Mouse (Mus musculus) forebrain, embryonic 11.5 days (tissue): ENCODE results near the gene Sh3tc1. TPM values are rescaled to one million over a fixed set of nuclear protein-coding genes. Genes with fewer than 3 reads are reported as not detected.

Experiments used
- ATAC-seq: fragments of 200-750 bp; cut with Nextera tagmentation; replicated peaks from 2 replicates; pipeline ENCODE4 v1.8.0; 2017; ENCODE audit warnings: moderate TSS enrichment; ENCODE audit not compliant: low FRiP score
- DNase-seq: peaks from one replicate; pipeline ENCODE4 v3.0.0-alpha.2; 2017; ENCODE audit warnings: low spot score
- H3K27ac ChIP-seq: fragments of 300-500 bp; sonication (generic); 2 replicates; pipeline ENCODE4 v1.5.1; 2014; ENCODE audit warnings: low read depth, low read length
- H3K27me3 ChIP-seq: fragments of 300-500 bp; sonication (generic); 2 replicates; pipeline ENCODE4 v1.6.1; 2014; ENCODE audit warnings: mild to moderate bottlenecking, low read length, mixed read lengths; ENCODE audit not compliant: control insufficient read depth, insufficient read depth
- H3K36me3 ChIP-seq: fragments of 300-500 bp; sonication (generic); 2 replicates; pipeline ENCODE4 v1.6.1; 2014; ENCODE audit warnings: mild to moderate bottlenecking, low read length, moderate library complexity, mixed read lengths; ENCODE audit not compliant: control insufficient read depth, insufficient read depth
- H3K4me1 ChIP-seq: fragments of 300-500 bp; sonication (generic); replicated peaks from 2 replicates; pipeline ENCODE4 v1.6.1; 2014; ENCODE audit warnings: low read length, mixed read lengths; ENCODE audit not compliant: control insufficient read depth, insufficient read depth
- H3K4me2 ChIP-seq: fragments of 300-500 bp; sonication (generic); 2 replicates; pipeline ENCODE4 v1.6.1; 2014; ENCODE audit warnings: low read depth, mild to moderate bottlenecking, low read length, moderate library complexity, mixed read lengths; ENCODE audit not compliant: severe bottlenecking
- H3K4me3 ChIP-seq: fragments of 300-500 bp; sonication (generic); 2 replicates; pipeline ENCODE4 v1.5.1; 2014; ENCODE audit warnings: low read depth, low read length
- H3K9ac ChIP-seq: fragments of 300-500 bp; sonication (generic); 2 replicates; pipeline ENCODE4 v1.6.1; 2014; ENCODE audit warnings: low read length
- H3K9me3 ChIP-seq: fragments of 300-500 bp; sonication (generic); 2 replicates; pipeline ENCODE4 v1.6.1; 2016; ENCODE audit warnings: low read length, mixed read lengths; ENCODE audit not compliant: control insufficient read depth
- WGBS: fragments of 180-500 bp; shearing (Covaris S2); extraction: QIAGEN DNeasy Blood & Tissue Kit; methylation state at CpG from one replicate; pipeline ENCODE4 v1.1.7; 2014; 5-methylcytosine and 5-hydroxymethylcytosine counted together
- polyA plus RNA-seq: library from polyadenylated mRNA; unstranded; fragments of >200 nt; fragmentation: Nextera tagmentation; extraction: Ambion mirVana; gene quantifications from 2 replicates; pipeline ENCODE4 v1.2.1, GENCODE M21; 2014

The Sh3tc1 gene
- polyA plus RNA-seq, 1 experiment from 2014 or later = 3.4 TPM

DNA sequence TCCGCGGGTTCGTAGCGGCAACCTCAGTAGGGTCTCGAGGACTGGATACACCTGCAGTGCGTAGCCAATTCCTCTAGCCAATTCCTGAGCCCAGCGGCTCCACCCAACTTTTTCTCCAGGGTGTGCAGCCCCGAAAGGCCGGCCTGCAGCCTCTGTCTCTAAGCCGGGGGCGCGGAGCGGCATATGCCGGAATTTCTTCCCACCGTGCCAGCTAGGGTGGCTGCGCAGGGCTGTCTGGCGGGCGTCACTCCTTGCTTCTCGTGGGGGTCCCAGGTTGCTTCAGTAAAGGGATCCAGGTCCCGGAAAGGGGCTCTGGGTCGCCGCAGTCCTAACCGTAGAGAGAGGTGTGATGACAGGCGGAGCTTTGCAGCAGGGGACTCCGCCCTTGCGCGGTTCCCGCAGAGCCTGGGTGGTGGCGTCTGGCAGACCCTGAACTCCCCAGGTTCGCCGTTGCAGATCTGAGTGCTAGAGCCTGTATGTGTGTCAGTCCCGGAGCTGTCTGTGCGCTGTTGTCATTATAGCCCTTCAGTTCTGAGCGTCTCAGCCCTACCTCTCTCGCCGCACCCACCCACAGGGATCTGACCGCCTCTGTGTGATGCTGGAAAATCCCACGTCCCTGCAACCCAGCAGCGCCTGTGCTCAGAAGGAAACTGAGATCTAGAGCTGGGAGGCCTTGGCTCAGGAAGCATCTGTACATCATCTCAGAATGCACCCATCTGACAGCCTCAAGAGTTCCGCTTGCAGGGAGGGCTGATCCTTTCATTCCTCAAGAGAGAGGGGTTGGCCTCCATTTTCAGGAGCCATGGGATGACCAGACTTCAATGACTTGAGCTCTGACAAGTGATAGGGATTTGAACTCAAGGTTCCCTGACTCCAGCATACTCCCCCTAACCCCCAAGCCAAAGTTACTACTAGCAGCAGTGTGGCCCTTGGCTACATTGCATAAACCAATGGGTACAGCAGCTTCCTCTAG, 18.6 kb upstream of the Sh3tc1 start:
- Histone ChIP-seq H3K9ac (peak overlapping the region; percentile 40), H3K4me3 (peak overlapping the region; percentile 48), H3K4me2 (peak overlapping the region; percentile 99), H3K4me1 (peaks cover 6% of the 10 kb centered on the region), H3K27me3 (peaks cover 24% of the 10 kb centered on the region), H3K9me3 (no peaks in the 10 kb centered on the region), H3K36me3 (no peaks in the 10 kb centered on the region), H3K27ac (no peak overlapping the region)
- peak; percentile 63 for DNase-seq
- ATAC-seq = peak; percentile 36
- 2% methylated on average over 40 of the region's 40 CpGs for WGBS

DNA sequence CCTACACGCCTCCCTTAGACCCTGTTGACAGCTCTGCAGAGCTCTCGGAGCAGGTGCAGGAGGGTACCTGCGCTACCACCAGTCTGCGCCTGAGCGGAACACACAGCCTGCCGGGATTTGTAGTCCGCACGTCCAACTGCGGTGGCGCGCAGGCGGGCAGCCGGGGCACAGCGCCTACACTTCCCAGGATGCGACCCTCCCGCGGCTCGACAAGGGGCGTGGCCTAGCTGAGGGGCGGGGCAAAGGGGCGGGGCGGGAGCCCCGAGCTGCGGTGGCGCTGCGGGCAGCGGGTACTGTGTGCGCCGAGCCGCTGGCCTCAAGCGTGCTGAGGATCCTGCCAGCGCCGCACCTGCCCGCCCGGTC, 17.8 kb upstream of the Sh3tc1 start, which contains the start of gene Ablim2:
Ablim2 (plus strand) TSS at position 242 of the 363 bp plus-strand sequence.
- Histone ChIP-seq H3K9me3 (no peaks in the 10 kb centered on the region), H3K4me2 (peak within 1 kb of the TSS; percentile 99), H3K27ac (no peak within 1 kb of the TSS), H3K4me3 (peak within 1 kb of the TSS; percentile 48), H3K9ac (peak within 1 kb of the TSS; percentile 48), H3K4me1 (peaks cover 6% of the 10 kb centered on the region), H3K27me3 (peaks cover 24% of the 10 kb centered on the region), H3K36me3 (no peaks in the 10 kb centered on the region)
- peak; percentile 98 for DNase-seq
- ATAC-seq = peak; percentile 95
- under 1% methylated on average over 35 of the region's 35 CpGs for WGBS

DNA sequence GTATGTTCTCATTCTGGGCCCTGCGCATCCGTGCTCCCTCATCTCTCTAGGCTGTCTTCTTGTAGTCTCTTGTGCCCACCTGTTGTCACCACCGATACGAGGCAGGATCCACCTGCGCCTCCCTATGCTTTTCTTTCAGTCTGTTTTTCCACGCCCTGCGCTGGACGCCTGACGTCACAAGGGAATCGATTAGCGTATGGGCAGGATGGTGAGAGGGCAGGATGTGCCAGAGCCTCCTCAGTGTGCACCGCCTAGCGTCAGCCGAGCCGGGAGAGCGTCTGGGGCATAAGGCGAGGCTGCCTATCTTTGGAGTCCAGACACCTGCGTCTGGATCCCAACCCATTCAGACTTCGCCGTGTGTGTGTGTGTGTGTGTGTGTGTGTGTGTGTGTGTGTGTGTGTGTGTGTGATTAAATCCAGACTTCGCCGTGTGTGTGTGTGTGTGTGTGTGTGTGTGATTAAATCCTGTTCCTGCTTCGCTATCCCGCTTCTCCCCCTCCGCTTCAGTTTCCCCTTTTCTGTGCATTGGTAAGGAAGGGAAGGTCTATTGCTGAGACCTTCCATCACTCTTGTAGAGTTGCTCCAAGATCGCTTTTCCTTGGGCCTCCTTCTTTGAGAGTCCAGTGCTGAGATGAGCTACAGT, 17.3 kb upstream of the Sh3tc1 start:
- Histone ChIP-seq H3K9me3 (no peaks in the 10 kb centered on the region), H3K4me3 (peak overlapping the region; percentile 48), H3K27me3 (peaks cover 24% of the 10 kb centered on the region), H3K9ac (peak overlapping the region; percentile 48; the same call in 1 of the 2 replicates), H3K27ac (no peak overlapping the region), H3K4me2 (peak overlapping the region; percentile 99), H3K36me3 (no peaks in the 10 kb centered on the region), H3K4me1 (peaks cover 6% of the 10 kb centered on the region)
- DNase-seq = peak; percentile 60
- ATAC-seq = peak; percentile 18; the same call in 1 of the 2 replicates
- 8% methylated on average over 26 of the region's 26 CpGs for whole genome bisulfite sequencing

DNA sequence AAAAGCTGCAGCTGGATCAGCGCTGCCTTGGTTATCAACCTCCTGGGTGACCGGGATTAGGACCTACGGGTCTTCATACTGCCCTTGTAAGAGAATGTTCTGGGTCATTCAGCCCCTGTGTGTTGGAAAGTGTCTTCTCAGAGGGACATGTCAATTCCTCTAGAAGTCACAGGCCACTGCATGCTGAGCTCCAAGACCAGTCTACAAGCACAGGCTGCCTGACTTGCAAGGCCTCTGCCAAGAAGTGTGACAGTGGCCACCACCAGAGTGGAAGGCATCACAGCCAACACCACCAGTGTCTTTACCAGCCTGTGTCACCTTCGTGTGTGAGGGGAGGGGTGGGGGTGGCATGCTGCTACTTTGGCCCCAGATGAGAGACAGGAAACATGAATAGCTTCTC, 16.2 kb upstream of the Sh3tc1 start:
- Histone ChIP-seq H3K27ac (no peak overlapping the region), H3K9me3 (no peaks in the 10 kb centered on the region), H3K36me3 (no peaks in the 10 kb centered on the region), H3K9ac (no peak overlapping the region), H3K4me2 (no peak overlapping the region), H3K4me3 (no peak overlapping the region), H3K27me3 (peaks cover 24% of the 10 kb centered on the region), H3K4me1 (peaks cover 6% of the 10 kb centered on the region)
- 77% methylated on average over 4 of the region's 4 CpGs for WGBS
- DNase-seq (no peak), ATAC-seq (no peak)

DNA sequence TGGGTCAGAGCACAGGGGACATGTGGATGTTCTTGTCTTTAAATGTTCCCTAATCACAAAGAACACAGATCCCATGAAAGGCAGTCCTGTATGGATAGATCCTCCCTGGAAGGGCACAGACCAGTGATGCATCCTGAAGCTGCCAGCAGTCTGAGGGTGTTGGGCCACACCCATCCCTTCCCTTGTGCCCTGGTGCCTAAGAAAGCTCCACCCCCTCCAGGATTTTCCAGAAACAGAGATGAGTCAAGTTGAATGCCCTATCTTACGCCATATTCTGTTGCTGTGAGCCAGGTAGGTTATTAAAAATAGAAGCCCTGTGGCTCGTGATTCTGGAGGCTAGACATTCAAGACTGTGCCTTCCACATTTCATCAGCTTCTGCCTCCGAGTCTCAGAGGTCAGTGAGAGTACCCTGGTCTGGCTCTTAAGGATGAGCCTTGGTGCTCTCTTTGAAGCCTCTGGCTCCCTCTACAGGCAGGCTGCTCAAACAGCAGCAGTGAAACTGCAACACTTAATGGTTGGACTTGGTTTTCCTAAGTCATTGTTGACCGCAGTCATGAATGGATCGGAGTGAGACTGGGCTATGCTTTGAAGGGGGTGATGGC, 15.4 kb upstream of the Sh3tc1 start:
- no peak for DNase-seq
- WGBS = 35% methylated on average over 5 of the region's 5 CpGs
- ATAC-seq = no peak
- Histone ChIP-seq H3K27me3 (peaks cover 24% of the 10 kb centered on the region), H3K4me3 (no peak overlapping the region), H3K4me2 (no peak overlapping the region), H3K9me3 (no peaks in the 10 kb centered on the region), H3K4me1 (peaks cover 6% of the 10 kb centered on the region), H3K36me3 (no peaks in the 10 kb centered on the region), H3K9ac (no peak overlapping the region), H3K27ac (no peak overlapping the region)

DNA sequence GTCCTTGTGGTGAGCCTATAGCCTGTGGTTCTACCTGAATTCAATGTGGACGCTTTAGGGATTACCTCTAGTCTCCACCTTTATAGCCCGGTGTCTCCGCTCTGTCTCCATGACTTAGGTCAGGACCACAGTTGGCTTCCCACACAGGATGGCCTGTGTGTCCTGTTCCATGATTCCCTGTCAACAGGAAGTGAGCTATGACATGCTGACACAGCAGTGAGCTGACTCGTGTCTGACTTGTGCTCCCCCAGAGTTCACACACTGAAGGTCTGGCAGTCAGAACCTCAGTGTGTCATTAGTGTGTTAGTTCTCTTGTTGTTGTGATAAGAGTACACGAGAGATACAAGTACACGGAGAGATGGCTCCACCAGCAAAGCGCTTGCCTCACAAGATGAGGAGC, 11.2 kb upstream of the Sh3tc1 start:
- 89% methylated on average over 7 of the region's 7 CpGs for WGBS
- no peak for ATAC-seq

DNA sequence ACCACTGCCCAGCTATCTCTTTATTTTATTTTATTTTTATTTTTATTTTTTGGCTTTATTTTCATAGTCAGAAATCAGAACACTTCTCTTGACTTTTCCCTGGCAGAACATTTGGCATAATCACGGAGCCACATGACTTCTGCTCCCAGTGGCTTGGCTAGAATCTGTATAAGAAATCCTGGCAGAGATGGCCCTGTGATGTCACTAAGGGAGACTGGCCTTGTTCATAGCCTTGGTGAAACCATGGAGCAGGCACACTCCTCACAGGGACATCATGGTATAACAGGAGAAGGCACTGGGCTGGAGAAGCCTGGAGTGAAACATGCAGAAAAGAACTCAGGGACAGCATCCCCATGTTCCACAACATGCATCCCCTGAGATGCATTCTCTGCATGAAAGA, 10.2 kb upstream of the Sh3tc1 start:
- H3K9me3 ChIP-seq = no peaks in the 10 kb centered on the region
- WGBS = 87% methylated on average over 1 of the region's 1 CpGs
- no peak overlapping the region for H3K9ac ChIP-seq
- no peak overlapping the region for H3K27ac ChIP-seq
- H3K36me3 ChIP-seq = no peaks in the 10 kb centered on the region
- no peaks in the 10 kb centered on the region for H3K27me3 ChIP-seq
- DNase-seq (no peak), ATAC-seq (no peak)
- H3K4me1 ChIP-seq = no peaks in the 10 kb centered on the region
- no peak overlapping the region for H3K4me2 ChIP-seq
- H3K4me3 ChIP-seq = no peak overlapping the region

More for the DNA sequence above, 11.2 kb upstream of the Sh3tc1 start:
- Histone ChIP-seq H3K27me3 (no peaks in the 10 kb centered on the region), H3K9ac (no peak overlapping the region), H3K27ac (no peak overlapping the region), H3K4me2 (no peak overlapping the region), H3K36me3 (no peaks in the 10 kb centered on the region), H3K9me3 (no peaks in the 10 kb centered on the region), H3K4me3 (no peak overlapping the region), H3K4me1 (no peaks in the 10 kb centered on the region)
- no peak for DNase-seq

DNA sequence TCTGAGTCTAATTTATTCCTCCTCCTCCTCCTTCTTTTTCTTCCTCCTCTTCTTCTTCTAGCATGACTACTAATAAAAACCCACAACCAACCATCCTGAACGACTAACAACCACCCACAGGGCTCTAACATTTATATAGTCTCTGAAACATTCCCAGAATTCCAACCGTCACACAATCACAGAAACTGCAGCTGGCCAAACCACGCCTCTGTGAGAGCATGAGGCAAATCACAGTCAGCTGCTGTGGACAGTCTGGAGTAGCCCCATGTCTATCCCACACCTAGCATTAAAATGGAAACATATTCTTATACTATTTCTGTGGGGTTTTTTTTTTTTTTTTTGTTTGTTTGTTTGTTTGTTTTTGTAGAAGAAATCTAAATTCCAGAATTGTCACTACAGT, 9.6 kb upstream of the Sh3tc1 start:
- Histone ChIP-seq H3K27ac (no peak overlapping the region), H3K9ac (no peak overlapping the region), H3K4me2 (no peak overlapping the region), H3K27me3 (no peaks in the 10 kb centered on the region), H3K9me3 (no peaks in the 10 kb centered on the region), H3K4me3 (no peak overlapping the region), H3K36me3 (no peaks in the 10 kb centered on the region), H3K4me1 (no peaks in the 10 kb centered on the region)
- no peak for DNase-seq
- ATAC-seq = no peak
- WGBS = 65% methylated on average over 3 of the region's 3 CpGs
